Mouse (Mus musculus) regulatory T cell (primary cell): ENCODE data around the gene Naa80.

Experiments used
- in situ Hi-C: fragments of 300-600 bp; cut with MboI, MseI; formaldehyde crosslinking; loops from one replicate; pipeline ENCODE4 v1.15.1; 2025; ENCODE audit warnings: high pct_unique_total_duplicates

The Naa80 gene

DNA sequence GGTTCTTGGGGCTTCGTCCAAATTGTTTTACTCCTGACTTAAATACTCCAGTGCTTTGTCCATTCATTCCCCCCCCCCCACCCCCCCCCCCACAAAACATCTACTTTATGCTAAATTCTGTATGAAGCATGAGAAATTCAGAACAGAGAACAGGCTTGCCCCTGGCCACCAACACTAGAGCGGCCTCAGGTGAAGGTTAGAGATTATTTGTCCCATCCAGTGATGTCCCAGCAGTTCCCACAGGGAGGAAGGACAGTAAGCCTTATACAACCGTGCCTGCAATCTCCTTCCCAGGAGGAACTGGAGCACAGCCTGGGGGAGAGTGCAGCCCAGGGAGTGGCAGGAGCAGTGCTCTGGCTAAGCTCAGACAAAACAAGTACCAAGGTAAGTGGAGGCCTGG is at the start of gene Naa80:
Naa80 (plus strand) TSS at position 301 of the 400 bp plus-strand sequence.
- in situ Hi-C loops = no loop called here

DNA sequence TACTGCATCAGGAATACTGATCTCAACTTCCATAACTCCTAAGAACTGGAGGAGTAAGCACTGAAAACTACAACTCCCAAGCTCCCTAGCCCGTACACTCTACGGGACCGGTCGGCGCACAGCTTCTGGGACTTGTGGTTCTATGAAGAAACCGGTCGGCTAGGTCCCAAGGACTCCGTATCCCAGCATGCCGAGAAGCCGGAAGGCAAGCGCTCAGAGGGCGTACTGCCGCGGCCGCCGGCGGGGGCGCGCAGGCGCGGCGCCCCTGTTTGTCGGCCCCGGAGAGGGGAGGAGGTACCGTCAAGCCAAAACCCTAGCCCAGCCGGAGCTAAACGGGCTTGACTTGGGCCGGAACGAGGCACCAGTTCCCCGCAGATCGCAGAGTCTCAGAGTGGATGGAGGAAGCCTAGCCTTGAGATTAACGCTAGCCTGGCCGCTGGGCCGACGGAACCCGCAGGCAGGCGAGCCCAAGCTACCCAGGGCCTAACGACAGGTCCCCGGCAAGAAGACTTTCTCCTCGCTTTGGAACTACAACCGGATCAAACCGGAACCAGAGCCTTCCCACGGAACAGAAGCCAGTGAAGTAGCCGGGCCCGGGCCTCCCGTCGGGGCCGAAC is 44.8 kb upstream of the Naa80 start, which contains the start of gene Tmem115:
Tmem115 (plus strand) TSS at position 155 of the 617 bp plus-strand sequence.
- in situ Hi-C loops = no loop called here

DNA sequence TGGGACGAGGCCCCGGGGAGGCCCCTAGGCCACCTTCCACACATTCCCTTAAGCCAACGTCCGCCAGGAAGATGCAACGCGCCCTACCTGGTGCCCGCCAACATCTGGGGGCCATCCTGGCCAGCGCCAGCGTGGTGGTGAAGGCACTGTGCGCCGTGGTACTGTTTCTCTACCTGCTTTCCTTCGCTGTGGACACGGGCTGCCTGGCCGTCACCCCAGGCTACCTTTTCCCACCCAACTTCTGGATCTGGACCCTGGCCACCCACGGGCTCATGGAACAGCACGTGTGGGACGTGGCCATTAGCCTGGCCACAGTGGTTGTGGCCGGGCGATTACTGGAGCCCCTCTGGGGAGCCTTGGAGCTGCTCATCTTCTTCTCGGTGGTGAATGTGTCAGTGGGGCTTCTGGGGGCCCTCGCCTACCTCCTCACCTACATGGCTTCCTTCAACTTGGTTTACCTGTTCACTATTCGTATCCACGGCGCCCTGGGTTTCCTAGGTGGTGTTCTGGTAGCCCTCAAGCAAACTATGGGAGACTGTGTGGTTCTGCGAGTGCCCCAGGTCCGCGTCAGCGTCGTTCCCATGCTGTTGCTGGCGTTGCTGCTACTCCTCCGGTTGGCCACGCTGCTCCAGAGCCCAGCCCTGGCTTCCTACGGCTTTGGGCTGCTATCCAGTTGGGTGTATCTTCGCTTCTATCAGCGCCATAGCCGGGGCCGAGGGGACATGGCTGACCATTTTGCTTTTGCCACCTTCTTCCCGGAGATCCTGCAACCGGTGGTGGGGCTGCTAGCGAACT is 44.1 kb upstream of the Naa80 start:
- in situ Hi-C loops = no loop called here

GRCm38 (mm10) chr9:107538231-107538630 is 40.5 kb upstream of the Naa80 start:
- in situ Hi-C loops = no loop called here

DNA sequence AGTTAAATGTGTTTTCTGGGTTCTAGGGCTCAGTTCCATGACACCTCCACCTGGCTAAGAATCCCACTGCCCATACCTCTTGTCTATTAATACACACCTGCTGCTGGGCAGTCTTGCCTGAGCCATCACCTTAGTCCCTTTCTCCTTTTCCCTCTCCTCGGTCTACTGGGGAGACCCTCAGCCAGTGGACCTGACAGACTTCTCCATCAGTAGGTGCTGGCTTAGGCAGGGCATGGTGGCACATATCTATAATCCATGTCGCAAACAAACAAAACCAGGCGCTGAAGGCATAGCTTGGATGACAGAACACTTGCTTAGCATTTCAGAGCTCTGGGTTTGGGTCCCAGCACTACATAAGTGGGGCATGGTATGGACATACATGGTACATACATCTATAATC is 40.0 kb upstream of the Naa80 start:
- in situ Hi-C loops = no loop called here

- in situ Hi-C loops = loop anchor here (10.0 kb wide), 1 partner anchor 1175 kb away; the partner anchor contains the start of gene Dusp7
These were observed 38.7 kb upstream of the Naa80 start for GRCm38 (mm10) chr9:107539940-107540339.

DNA sequence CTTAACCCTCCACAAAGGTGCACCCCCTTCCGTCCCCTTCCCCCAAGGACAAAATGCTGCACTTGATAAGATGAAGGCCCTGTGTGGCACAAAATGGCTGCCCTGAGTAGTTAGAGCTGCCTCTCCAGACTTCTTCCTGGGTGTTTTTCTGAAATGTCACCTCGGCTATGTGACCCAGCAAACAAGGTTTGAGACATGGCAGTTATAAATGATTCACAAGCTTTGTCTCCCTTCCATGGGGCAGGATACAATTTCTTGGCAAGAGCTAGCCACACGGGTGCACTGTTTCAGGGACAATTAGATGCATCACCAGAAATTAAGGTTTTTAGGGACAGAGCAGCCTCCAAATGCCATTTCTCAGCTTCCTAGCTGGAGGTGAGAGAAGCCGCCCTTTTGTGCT is 38.3 kb upstream of the Naa80 start:
- in situ Hi-C loops = loop anchor here (10.0 kb wide), 1 partner anchor 1176 kb away; the partner anchor contains the start of gene Dusp7

DNA sequence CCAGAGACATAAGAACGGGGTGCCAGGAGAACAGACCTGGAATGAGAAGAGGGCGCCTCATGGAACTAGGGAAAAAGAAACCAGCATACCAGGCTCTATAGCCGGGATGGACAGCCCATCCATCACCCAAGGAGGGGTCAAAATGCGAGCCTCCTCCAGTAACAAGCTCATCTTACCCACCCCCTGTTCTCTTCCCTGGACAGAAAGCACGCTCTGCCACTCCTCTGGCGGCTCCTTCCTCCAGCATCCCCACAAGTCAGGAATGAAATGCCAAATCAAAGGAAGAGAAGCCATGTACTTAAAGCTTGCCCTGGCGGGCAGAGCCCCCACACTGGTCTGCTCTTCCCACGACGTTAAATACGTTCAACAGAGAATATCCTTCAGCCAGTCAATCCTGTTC is 37.7 kb upstream of the Naa80 start:
- in situ Hi-C loops = loop anchor here (10.0 kb wide), 1 partner anchor 1176 kb away; the partner anchor contains the start of gene Dusp7

- in situ Hi-C loops = loop anchor here (10.0 kb wide), 1 partner anchor 1177 kb away; the partner anchor contains the start of gene Dusp7
These were observed 37.0 kb upstream of the Naa80 start, which contains the start of the genes Cyb561d2 and Nprl2 for GRCm38 (mm10) chr9:107541474-107542351. Gene Cyb561d2 (minus strand): TSS chr9:107542193. Gene Nprl2 (plus strand): TSS chr9:107542226.

GRCm38 (mm10) chr9:107542352-107542686 is 36.4 kb upstream of the Naa80 start:
- in situ Hi-C loops = loop anchor here (10.0 kb wide), 1 partner anchor 1178 kb away; the partner anchor contains the start of gene Dusp7

DNA sequence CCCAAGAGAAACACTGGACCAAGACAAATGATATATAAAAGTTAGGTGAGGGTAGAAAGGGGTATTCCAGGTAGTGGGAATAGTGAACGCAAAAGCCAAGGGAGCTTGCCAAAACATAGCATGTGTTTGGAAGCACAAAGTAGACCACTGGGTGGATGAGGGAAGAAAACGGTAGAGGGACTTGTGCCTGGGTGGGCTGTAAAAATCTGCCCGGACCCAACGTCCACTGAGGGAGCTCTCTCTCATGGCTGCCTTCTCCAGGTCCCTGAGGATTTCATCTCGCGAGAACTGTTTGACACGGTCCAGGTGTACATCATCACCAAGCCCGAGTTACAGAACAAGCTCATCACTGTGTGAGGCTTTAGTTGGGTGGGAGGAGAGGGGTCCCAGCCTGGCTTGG is 36.0 kb upstream of the Naa80 start:
- in situ Hi-C loops = loop anchor here (10.0 kb wide), 1 partner anchor 1178 kb away; the partner anchor contains the start of gene Dusp7

GRCm38 (mm10) chr9:107543299-107543698 is 35.4 kb upstream of the Naa80 start:
- in situ Hi-C loops = loop anchor here (10.0 kb wide), 1 partner anchor 1178 kb away; the partner anchor contains the start of gene Dusp7

- in situ Hi-C loops = loop anchor here (10.0 kb wide), 1 partner anchor 1179 kb away; the partner anchor contains the start of gene Dusp7
These were observed 34.4 kb upstream of the Naa80 start for GRCm38 (mm10) chr9:107544196-107544700.

GRCm38 (mm10) chr9:107544729-107545128 is 34.0 kb upstream of the Naa80 start:
- in situ Hi-C loops = loop anchor here (10.0 kb wide), 1 partner anchor 1180 kb away; the partner anchor contains the start of gene Dusp7

DNA sequence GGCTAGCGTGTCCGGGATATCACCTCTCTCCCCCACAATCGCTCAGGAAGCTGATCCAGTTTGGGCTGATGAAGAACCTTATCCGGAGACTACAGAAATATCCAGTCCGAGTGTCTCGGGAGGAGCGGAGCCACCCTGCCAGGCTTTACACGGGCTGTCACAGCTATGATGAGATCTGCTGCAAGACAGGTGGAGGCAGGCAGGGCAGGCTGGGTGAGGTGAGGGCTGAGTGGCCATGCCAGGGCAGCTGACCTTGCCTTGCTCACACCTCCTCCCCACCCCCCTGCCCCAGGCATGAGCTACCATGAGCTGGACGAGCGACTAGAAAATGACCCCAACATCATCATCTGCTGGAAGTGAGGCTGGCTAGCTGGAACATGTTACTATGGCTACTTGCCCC is 33.5 kb upstream of the Naa80 start:
- in situ Hi-C loops = loop anchor here (10.0 kb wide), 1 partner anchor 1180 kb away; the partner anchor contains the start of gene Dusp7

DNA sequence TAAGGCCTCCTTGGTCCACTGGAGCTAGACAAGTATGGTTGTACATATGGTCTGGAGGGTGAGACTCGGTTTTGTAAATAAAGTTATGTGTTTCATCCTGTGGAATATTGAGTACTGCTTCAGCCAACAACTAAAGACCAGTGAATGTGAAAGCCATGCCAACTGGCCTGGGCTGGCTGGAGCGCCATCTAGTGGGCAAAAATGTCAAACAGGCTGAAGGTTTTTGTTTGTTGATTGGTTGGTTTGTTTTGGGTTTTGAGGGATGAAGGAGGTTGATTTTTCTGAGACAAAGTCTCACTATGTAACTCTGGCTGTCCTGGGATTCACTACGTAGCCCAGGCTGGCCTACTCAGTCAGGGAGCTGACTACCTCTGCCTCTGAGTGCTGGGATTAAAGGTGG is 33.1 kb upstream of the Naa80 start:
- in situ Hi-C loops = loop anchor here (10.0 kb wide), 1 partner anchor 1181 kb away; the partner anchor contains the start of gene Dusp7

DNA sequence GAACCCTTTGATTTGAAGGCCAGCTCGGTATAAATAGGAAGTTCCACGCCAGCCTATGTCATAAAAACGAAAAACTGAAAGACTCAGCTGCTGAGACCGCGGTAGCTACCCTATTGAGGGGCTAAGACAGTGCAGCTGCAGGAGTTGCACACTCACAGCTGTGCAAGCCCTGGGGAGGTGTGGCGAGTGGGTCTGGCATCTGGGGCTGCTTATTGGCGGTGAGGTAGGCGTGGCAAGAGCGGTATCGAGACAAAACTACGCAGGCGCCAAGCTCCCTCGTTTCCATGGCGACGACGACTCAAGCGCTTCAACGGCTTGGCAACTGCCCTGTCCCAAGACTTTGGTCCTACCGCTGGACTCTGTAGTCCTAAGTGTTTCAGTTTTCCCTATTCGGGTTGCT is 31.7 kb upstream of the Naa80 start, which contains the start of gene Zmynd10:
Zmynd10 (plus strand) TSS at position 273 of the 400 bp plus-strand sequence.
- in situ Hi-C loops = loop anchor here (10.0 kb wide), 1 partner anchor 1182 kb away; the partner anchor contains the start of gene Dusp7

DNA sequence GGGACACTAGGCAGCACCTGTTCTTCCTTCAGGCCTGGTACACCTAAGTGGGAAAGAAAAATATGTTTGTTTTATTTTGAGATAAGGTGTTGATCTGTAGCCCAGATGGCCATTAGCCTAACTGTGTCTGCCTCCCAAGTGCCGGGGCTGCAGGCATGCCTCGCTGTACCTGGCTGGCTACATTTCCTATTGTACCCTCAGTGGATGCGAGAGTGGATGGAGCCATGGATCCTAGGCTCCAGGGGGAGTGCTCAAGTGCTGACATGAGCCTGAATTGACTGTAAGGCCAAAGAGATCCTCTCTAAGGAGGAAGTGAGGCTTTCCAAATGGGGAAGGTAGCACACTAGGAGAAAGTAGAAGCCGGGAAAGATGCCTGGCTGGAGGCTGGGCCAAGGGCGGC is 30.7 kb upstream of the Naa80 start:
- in situ Hi-C loops = loop anchor here (10.0 kb wide), 1 partner anchor 1183 kb away; the partner anchor contains the start of gene Dusp7

- in situ Hi-C loops = loop anchor here (10.0 kb wide), 1 partner anchor 1184 kb away; the partner anchor contains the start of gene Dusp7
These were observed 29.9 kb upstream of the Naa80 start for GRCm38 (mm10) chr9:107548820-107549219.
